Comparison of ENCODE assay signal across 28 mouse cellular contexts in genomic region chr2:113036550-113036949, GRCm38 (mm10).
"Had no signal": no experiment of that assay in that cellular context is flagged by ENCODE, and none has a peak within 500 bp of the region (broad histone marks: within the 10 kb centered on the region; RNA-seq: fewer than 3 reads in every experiment).

No protein-coding gene starts in this region.

- H3K4me1 ChIP-seq: embryonic facial prominence, embryonic 10.5 days; embryonic facial prominence, embryonic 12.5 days; embryonic facial prominence, embryonic 13.5 days; embryonic facial prominence, embryonic 15.5 days; forebrain, embryonic 10.5 days; forebrain, embryonic 12.5 days; forebrain, embryonic 13.5 days; forebrain, embryonic 15.5 days had no signal

- H3K4me2 ChIP-seq: embryonic facial prominence, embryonic 12.5 days; embryonic facial prominence, embryonic 13.5 days; embryonic facial prominence, embryonic 15.5 days; forebrain, embryonic 12.5 days; forebrain, embryonic 13.5 days; forebrain, embryonic 15.5 days had no signal

- H3K27ac ChIP-seq: embryonic facial prominence, embryonic 10.5 days; embryonic facial prominence, embryonic 12.5 days; embryonic facial prominence, embryonic 13.5 days; embryonic facial prominence, embryonic 15.5 days; forebrain, embryonic 10.5 days; forebrain, embryonic 12.5 days; forebrain, embryonic 13.5 days; forebrain, embryonic 15.5 days; gastrocnemius, adult 2 months had no signal

- H3K9me3 ChIP-seq: embryonic facial prominence, embryonic 12.5 days; embryonic facial prominence, embryonic 13.5 days; embryonic facial prominence, embryonic 15.5 days; forebrain, embryonic 12.5 days; forebrain, embryonic 15.5 days had no signal

- H3K27me3 ChIP-seq: embryonic facial prominence, embryonic 12.5 days; embryonic facial prominence, embryonic 13.5 days; embryonic facial prominence, embryonic 15.5 days; forebrain, embryonic 12.5 days; forebrain, embryonic 13.5 days; forebrain, embryonic 15.5 days had no signal

- H3K4me3 ChIP-seq: embryonic facial prominence, embryonic 10.5 days; embryonic facial prominence, embryonic 12.5 days; embryonic facial prominence, embryonic 13.5 days; embryonic facial prominence, embryonic 15.5 days; erythroblast, embryonic 14.5 days; forebrain, embryonic 10.5 days; forebrain, embryonic 12.5 days; forebrain, embryonic 13.5 days; forebrain, embryonic 15.5 days; gastrocnemius, adult 2 months had no signal

- DNase-seq: cerebellum, adult 18-20 months; cerebellum, adult 2 months; cerebellum, adult 8-10 months; cerebellum, adult 9-10 months; cerebellum, adult 9-11 months; cerebellum, postnatal 10 days; cerebellum, postnatal 14 days; cerebellum, postnatal 25 days; cerebellum, postnatal 36 days; embryo, embryonic 11 days; forebrain, postnatal 0 days; gastrocnemius, adult 2 months; gastrocnemius, postnatal 10 days; gastrocnemius, postnatal 14 days; gastrocnemius, postnatal 25 days; gastrocnemius, postnatal 36 days; heart, adult 11 months had no signal

- H3K36me3 ChIP-seq: embryonic facial prominence, embryonic 10.5 days; embryonic facial prominence, embryonic 12.5 days; embryonic facial prominence, embryonic 13.5 days; embryonic facial prominence, embryonic 15.5 days; forebrain, embryonic 10.5 days; forebrain, embryonic 12.5 days; forebrain, embryonic 15.5 days had no signal

- ATAC-seq: forebrain, embryonic 13.5 days; forebrain, embryonic 14.5 days; forebrain, embryonic 15.5 days; forebrain, embryonic 16.5 days; forebrain, postnatal 0 days had no signal

- H3K9ac ChIP-seq: embryonic facial prominence, embryonic 12.5 days; embryonic facial prominence, embryonic 13.5 days; embryonic facial prominence, embryonic 15.5 days; forebrain, embryonic 12.5 days; forebrain, embryonic 13.5 days; forebrain, embryonic 15.5 days; forebrain, postnatal 0 days had no signal
